12 mouse cellular contexts compared by ENCODE assay signal in the genomic region with DNA sequence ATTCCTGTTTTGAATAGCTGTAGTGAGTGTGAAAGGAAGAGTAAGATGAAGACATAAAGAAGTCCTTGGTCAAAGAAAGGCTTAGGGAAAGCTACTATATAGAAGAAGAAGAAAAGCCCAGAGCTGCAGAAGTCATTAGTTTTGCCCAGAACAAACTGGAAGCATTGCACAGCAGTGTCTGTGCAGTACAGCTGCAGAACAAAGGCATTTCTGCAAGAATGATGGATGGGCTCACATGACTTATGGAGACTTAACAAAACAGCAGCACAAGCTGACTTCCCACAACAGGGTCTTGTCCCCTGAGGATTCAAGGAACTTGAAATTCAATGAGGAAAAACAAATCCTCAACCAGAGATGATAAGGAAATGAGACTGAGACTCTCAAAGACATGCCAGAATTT.
DNase-seq lines count a peak whose midpoint lies in the region; ATAC-seq and TF ChIP-seq lines count a peak whose summit lies in the region.
"Had no signal": no experiment of that assay in that cellular context is flagged by ENCODE, and none has a peak within 500 bp of the region (broad histone marks: within the 10 kb centered on the region; RNA-seq: fewer than 3 reads in every experiment).

No protein-coding gene starts in this region.

- H3K9ac ChIP-seq in hindbrain, embryonic 11.5 days (ENCODE audit: low read depth, low read length), result no peak overlapping the region
- H3K9ac ChIP-seq in hindbrain, embryonic 16.5 days (ENCODE audit: low read depth, low read length), result no peak overlapping the region
- H3K9ac ChIP-seq in hindbrain, postnatal 0 days (replicated peaks; ENCODE audit: low read length), result no peak overlapping the region
- H3K9ac ChIP-seq: liver, embryonic 14.5 days; neural tube, embryonic 12.5 days had no signal

- no peak overlapping the region for H3K4me3 ChIP-seq in hindbrain, embryonic 11.5 days (ENCODE audit: low read depth, low read length)
- H3K4me3 ChIP-seq in hindbrain, embryonic 16.5 days (ENCODE audit: low read length), result no peak overlapping the region
- no peak overlapping the region for H3K4me3 ChIP-seq in hindbrain, postnatal 0 days (ENCODE audit: low read length)
- H3K4me3 ChIP-seq: gastrocnemius, adult 2 months; left cerebral cortex, adult 2 months; neural tube, embryonic 12.5 days had no signal

- DNase-seq in hindbrain, embryonic 11.5 days (ENCODE audit: low spot score), result peak; percentile 40
- DNase-seq in embryo, embryonic 11 days, result peak; percentile 75
- peak; percentile 1 for DNase-seq in hindbrain, postnatal 0 days (ENCODE audit: low spot score)
- peak; percentile 84 for DNase-seq in mesoderm, embryonic 11.5 days (ENCODE audit: low read depth, low spot score)
- no peak for DNase-seq in thymus, postnatal 25 days
- DNase-seq in layer of hippocampus, adult 11-12 months (ENCODE audit: low spot score), result no peak
- DNase-seq: gastrocnemius, adult 2 months; thymus, adult 2 months had no signal

- no peaks in the 10 kb centered on the region for H3K27me3 ChIP-seq in hindbrain, embryonic 11.5 days (ENCODE audit: control insufficient read depth, insufficient read depth, low read length)
- no peaks in the 10 kb centered on the region for H3K27me3 ChIP-seq in hindbrain, embryonic 16.5 days (replicated peaks; ENCODE audit: control insufficient read depth, insufficient read depth, low read length)
- H3K27me3 ChIP-seq in hindbrain, postnatal 0 days (ENCODE audit: insufficient read depth, low read length), result no peaks in the 10 kb centered on the region
- H3K27me3 ChIP-seq: neural tube, embryonic 12.5 days had no signal

- H3K9me3 ChIP-seq in hindbrain, embryonic 11.5 days (ENCODE audit: control insufficient read depth, low read length), result no peaks in the 10 kb centered on the region
- no peaks in the 10 kb centered on the region for H3K9me3 ChIP-seq in hindbrain, embryonic 16.5 days (ENCODE audit: control insufficient read depth, low read length)
- H3K9me3 ChIP-seq in hindbrain, postnatal 0 days (ENCODE audit: low read length), result no peaks in the 10 kb centered on the region
- H3K9me3 ChIP-seq: neural tube, embryonic 12.5 days had no signal

- peak; percentile 93 for ATAC-seq in hindbrain, embryonic 11.5 days (ENCODE audit: low FRiP score)
- no peak for ATAC-seq in hindbrain, embryonic 16.5 days
- ATAC-seq in hindbrain, postnatal 0 days, result no peak

- 0 out of 2 replicates have a peak overlapping the region, but pooled peaks have one; percentile 13 for H3K27ac ChIP-seq in hindbrain, embryonic 11.5 days (ENCODE audit: low read depth, low read length)
- no peak overlapping the region for H3K27ac ChIP-seq in hindbrain, embryonic 16.5 days (ENCODE audit: low read depth, low read length)
- H3K27ac ChIP-seq in hindbrain, postnatal 0 days, result no peak overlapping the region
- H3K27ac ChIP-seq: gastrocnemius, adult 2 months; left cerebral cortex, adult 2 months; liver, embryonic 14.5 days; neural tube, embryonic 12.5 days had no signal

- TF ChIP-seq CTCF in hindbrain, postnatal 0 days (IDR thresholded peaks at IDR 0.05; ENCODE audit: low read depth), result no peak

- no peak overlapping the region for H3K4me2 ChIP-seq in hindbrain, embryonic 11.5 days (replicated peaks; ENCODE audit: low read depth, low read length)
- H3K4me2 ChIP-seq in hindbrain, embryonic 16.5 days (ENCODE audit: low read length), result no peak overlapping the region
- no peak overlapping the region for H3K4me2 ChIP-seq in hindbrain, postnatal 0 days (ENCODE audit: low read depth, low read length)
- H3K4me2 ChIP-seq: neural tube, embryonic 12.5 days had no signal

- no peaks in the 10 kb centered on the region for H3K36me3 ChIP-seq in hindbrain, embryonic 11.5 days (ENCODE audit: control insufficient read depth, insufficient read depth, low read length)
- H3K36me3 ChIP-seq in hindbrain, embryonic 16.5 days (ENCODE audit: control insufficient read depth, insufficient read depth, low read length), result no peaks in the 10 kb centered on the region
- no peaks in the 10 kb centered on the region for H3K36me3 ChIP-seq in hindbrain, postnatal 0 days (ENCODE audit: insufficient read depth, low read length)
- H3K36me3 ChIP-seq: neural tube, embryonic 12.5 days had no signal

- no peaks in the 10 kb centered on the region for H3K4me1 ChIP-seq in hindbrain, embryonic 11.5 days (replicated peaks; ENCODE audit: control insufficient read depth, insufficient read depth, low read length)
- H3K4me1 ChIP-seq in hindbrain, embryonic 16.5 days (ENCODE audit: control insufficient read depth, insufficient read depth, low read depth, low read length), result no peaks in the 10 kb centered on the region
- H3K4me1 ChIP-seq in hindbrain, postnatal 0 days (ENCODE audit: insufficient read depth, low read length), result no peaks in the 10 kb centered on the region

Comparison
In these comparisons a context has a peak if more than half of its experiments do, and no peak if none do; other contexts are left out.
1. DNase-seq: peak in hindbrain, embryonic 11.5 days (single experiment), embryo, embryonic 11 days (single experiment), hindbrain, postnatal 0 days (single experiment) and mesoderm, embryonic 11.5 days (single experiment); none in thymus, postnatal 25 days (single experiment) and layer of hippocampus, adult 11-12 months (single experiment).